Mouse (Mus musculus) hindbrain, embryonic 16.5 days (tissue): ENCODE results near the gene Gm42417. TPM values are rescaled to one million over a fixed set of nuclear protein-coding genes. Genes with fewer than 3 reads are reported as not detected.
"Not testable (repeated sequence)": the region's sequence is repeated elsewhere in the genome, so short reads cannot be mapped to it uniquely, and the experiment has no call there.

Source experiments
- ATAC-seq: fragments of 200-750 bp; cut with Nextera tagmentation; 2 replicates; pipeline ENCODE4 v1.8.0; 2017; ENCODE audit warnings: moderate TSS enrichment, moderate library complexity
- H3K27ac ChIP-seq: fragments of 300-500 bp; sonication (generic); 2 replicates; pipeline ENCODE4 v1.5.1; 2014; ENCODE audit warnings: low read depth, mild to moderate bottlenecking, control low read depth, low read length, moderate library complexity
- H3K27me3 ChIP-seq: fragments of 300-500 bp; sonication (generic); replicated peaks from 2 replicates; pipeline ENCODE4 v1.6.1; 2014; ENCODE audit warnings: low read length; ENCODE audit not compliant: control insufficient read depth, insufficient read depth
- H3K36me3 ChIP-seq: fragments of 300-500 bp; sonication (generic); 2 replicates; pipeline ENCODE4 v1.6.1; 2014; ENCODE audit warnings: mild to moderate bottlenecking, low read length, moderate library complexity, mixed read lengths; ENCODE audit not compliant: control insufficient read depth, insufficient read depth
- H3K4me1 ChIP-seq: fragments of 300-500 bp; sonication (generic); 2 replicates; pipeline ENCODE4 v1.6.1; 2014; ENCODE audit warnings: low read depth, low read length; ENCODE audit not compliant: control insufficient read depth, insufficient read depth
- H3K4me2 ChIP-seq: fragments of 300-500 bp; sonication (generic); 2 replicates; pipeline ENCODE4 v1.6.1; 2014; ENCODE audit warnings: mild to moderate bottlenecking, low read length, control low read depth, moderate library complexity
- H3K4me3 ChIP-seq: fragments of 300-500 bp; sonication (generic); 2 replicates; pipeline ENCODE4 v1.5.1; 2014; ENCODE audit warnings: mild to moderate bottlenecking, low read length, control low read depth, moderate library complexity
- H3K9ac ChIP-seq: fragments of 300-500 bp; sonication (generic); 2 replicates; pipeline ENCODE4 v1.6.1; 2014; ENCODE audit warnings: low read depth, mild to moderate bottlenecking, control low read depth, low read length, moderate library complexity
- H3K9me3 ChIP-seq: fragments of 300-500 bp; sonication (generic); 2 replicates; pipeline ENCODE4 v1.6.1; 2014; ENCODE audit warnings: mild to moderate bottlenecking, low read length, moderate library complexity; ENCODE audit not compliant: control insufficient read depth
- WGBS: fragments of 180-500 bp; shearing (Covaris S2); extraction: QIAGEN DNeasy Blood & Tissue Kit; methylation state at CpG from one replicate; pipeline ENCODE4 v1.1.7; 2014; 5-methylcytosine and 5-hydroxymethylcytosine counted together
- polyA plus RNA-seq: library from polyadenylated mRNA; unstranded; fragments of >200 nt; fragmentation: Nextera tagmentation; extraction: Ambion mirVana; gene quantifications from 2 replicates; pipeline ENCODE4 v1.2.1, GENCODE M21; 2015

Gene Gm42417
- polyA plus RNA-seq, 1 experiment from 2014 or later: 0.30 TPM

DNA sequence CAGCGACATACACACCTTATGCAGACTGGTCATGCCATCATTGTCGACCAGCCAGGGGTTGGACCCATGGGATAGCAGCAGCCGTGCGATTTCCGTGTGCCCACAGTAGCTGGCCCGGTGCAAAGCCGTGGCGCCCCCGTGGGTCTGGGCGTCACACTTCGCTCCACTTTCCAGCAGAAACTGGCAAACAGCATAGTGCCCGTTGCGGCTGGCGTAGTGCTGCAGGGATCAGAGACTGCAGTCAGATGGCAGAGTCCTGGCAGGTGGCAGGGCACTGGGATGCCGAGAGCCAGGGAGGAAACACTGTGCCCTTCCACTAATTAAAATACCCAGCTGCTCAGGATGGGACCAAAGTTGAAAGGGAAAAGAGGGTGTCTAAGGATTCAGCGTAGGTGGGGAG lies 2.6 kb upstream of the Gm42417 start:
- no peak for ATAC-seq
- H3K36me3 ChIP-seq: peaks cover 15% of the 10 kb centered on the region
- no peak overlapping the region for H3K27ac ChIP-seq
- no peak overlapping the region for H3K4me3 ChIP-seq
- no peak overlapping the region for H3K9ac ChIP-seq
- H3K4me1 ChIP-seq: peaks cover 9% of the 10 kb centered on the region
- WGBS: 88% methylated on average over 16 of the region's 16 CpGs
- no peak overlapping the region for H3K4me2 ChIP-seq
- no peaks in the 10 kb centered on the region for H3K9me3 ChIP-seq
- H3K27me3 ChIP-seq: no peaks in the 10 kb centered on the region

DNA sequence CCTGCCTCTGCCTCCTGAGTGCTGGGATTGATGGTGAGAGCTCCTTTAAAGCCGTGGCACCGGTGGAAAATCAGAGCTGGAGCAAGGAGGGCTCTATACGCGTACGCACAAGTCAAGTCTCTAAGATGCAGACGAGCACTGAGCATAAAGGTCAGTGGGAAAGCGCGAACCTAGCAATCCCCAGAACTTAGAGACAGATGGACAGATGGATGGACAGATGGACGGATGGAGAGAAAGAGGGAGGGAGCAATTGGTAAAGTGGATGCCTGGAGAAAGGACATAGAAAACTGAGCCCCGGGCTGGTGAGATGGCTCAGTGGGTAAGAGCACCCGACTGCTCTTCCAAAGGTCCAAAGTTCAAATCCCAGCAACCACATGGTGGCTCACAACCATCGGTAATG lies 1.6 kb upstream of the Gm42417 start:
- Histone ChIP-seq H3K27ac (no peak overlapping the region), H3K4me3 (no peak overlapping the region), H3K36me3 (peaks cover 15% of the 10 kb centered on the region), H3K9ac (no peak overlapping the region), H3K27me3 (no peaks in the 10 kb centered on the region), H3K9me3 (no peaks in the 10 kb centered on the region), H3K4me1 (peaks cover 7% of the 10 kb centered on the region; the same call in 1 of the 2 replicates), H3K4me2 (no peak overlapping the region)
- 92% methylated on average over 12 of the region's 12 CpGs for WGBS
- no peak for ATAC-seq

DNA sequence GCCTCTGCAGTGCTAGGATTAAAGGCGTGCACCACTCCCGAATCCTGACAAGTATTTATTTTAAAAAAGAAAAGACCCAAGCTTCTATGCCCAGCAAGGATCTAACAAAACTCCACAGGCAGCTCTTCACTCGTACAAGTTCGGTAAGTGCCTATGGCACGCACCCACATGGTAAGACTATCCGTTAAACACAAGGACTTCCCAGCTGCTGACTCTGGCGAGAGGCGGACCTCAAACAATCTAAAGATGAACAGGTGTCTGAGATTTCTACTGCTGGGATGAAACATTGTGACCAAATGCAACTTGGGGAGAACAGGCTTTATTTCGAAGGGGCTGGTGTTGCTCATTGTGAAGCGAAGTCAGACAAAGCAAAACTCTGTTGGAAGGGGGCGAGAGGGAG lies 903 bp upstream of the Gm42417 start:
- no peak overlapping the region for H3K4me2 ChIP-seq
- WGBS: 91% methylated on average over 11 of the region's 11 CpGs
- no peaks in the 10 kb centered on the region for H3K27me3 ChIP-seq
- no peak overlapping the region for H3K4me3 ChIP-seq
- peaks cover 15% of the 10 kb centered on the region for H3K36me3 ChIP-seq
- no peak overlapping the region for H3K27ac ChIP-seq
- no peak overlapping the region for H3K9ac ChIP-seq
- ATAC-seq: no peak
- H3K9me3 ChIP-seq: no peaks in the 10 kb centered on the region
- peaks cover 3% of the 10 kb centered on the region; the same call in 1 of the 2 replicates for H3K4me1 ChIP-seq

DNA sequence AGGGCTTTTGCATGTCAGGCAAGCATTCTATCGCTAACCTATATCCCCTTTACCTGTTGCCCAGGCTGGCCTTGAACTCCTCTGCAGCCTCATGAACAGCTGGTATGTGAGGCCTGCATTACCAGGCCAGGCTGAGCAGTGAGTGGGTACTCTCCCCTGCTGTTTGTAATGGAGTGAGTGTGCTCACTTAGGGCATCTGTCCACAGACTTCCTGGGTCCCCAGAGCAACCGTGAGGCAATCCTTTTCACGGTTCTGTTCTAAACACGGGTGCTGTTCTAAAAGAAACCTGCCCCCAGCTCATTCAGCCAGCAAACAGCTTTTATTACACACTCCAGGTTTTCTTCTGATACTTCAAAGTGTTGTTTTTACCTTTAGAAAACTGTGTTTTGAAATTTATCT lies 502 bp downstream of the Gm42417 start:
- 89% methylated on average over 4 of the region's 4 CpGs for WGBS
- H3K4me1 ChIP-seq: peaks cover 3% of the 10 kb centered on the region; the same call in 1 of the 2 replicates
- no peaks in the 10 kb centered on the region for H3K9me3 ChIP-seq
- no peak overlapping the region for H3K4me2 ChIP-seq
- H3K36me3 ChIP-seq: peaks cover 15% of the 10 kb centered on the region
- H3K4me3 ChIP-seq: no peak overlapping the region
- no peak for ATAC-seq
- H3K27me3 ChIP-seq: no peaks in the 10 kb centered on the region
- H3K27ac ChIP-seq: no peak overlapping the region
- H3K9ac ChIP-seq: no peak overlapping the region

DNA sequence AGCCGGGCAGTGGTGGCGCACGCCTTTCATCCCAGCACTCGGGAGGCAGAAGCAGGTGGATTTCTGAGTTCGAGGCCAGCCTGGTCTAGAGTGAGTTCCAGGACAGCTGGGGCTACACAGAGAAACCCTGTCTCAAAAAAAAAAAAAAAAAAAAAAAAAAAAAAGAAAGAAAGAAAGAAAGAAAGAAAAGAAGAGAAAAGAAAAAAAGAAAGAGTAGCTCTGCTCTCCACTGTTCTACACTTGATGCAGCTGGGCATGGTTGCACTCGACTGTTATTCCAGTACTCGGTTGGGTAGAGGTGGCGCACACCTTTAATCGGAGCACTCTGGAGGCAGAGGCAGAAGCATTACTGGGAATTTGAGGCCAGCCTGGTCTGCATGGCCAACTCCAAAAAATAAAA lies 2.4 kb downstream of the Gm42417 start, which contains the start of gene Ankrd23:
Ankrd23 (minus strand) TSS at position 101 of the 400 bp plus-strand sequence.
- H3K36me3 ChIP-seq: peaks cover 13% of the 10 kb centered on the region
- not testable (repeated sequence) for H3K4me2 ChIP-seq, ATAC-seq, H3K27me3 ChIP-seq, H3K27ac ChIP-seq, H3K4me1 ChIP-seq, H3K9ac ChIP-seq, H3K9me3 ChIP-seq, H3K4me3 ChIP-seq
- 93% methylated on average over 9 of the region's 9 CpGs for WGBS

DNA sequence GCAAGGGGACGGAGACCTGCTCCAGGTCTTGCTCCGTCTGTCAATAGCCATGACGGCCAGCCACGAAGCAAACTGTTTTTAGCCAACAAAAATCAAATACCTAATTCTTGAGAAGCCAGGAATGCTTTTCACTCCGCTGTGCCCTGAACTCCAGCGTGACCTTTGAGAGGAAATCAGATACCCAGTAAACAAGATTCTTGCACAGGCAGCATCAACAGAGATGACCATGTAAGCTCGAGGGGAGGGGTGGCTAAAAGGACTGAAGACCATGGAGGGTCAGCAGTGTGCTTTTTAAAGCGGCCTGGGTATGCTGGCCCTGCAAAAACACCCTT lies 2.9 kb downstream of the Gm42417 start:
- no peak for ATAC-seq
- Histone ChIP-seq H3K9ac (no peak overlapping the region), H3K4me3 (no peak overlapping the region), H3K27me3 (no peaks in the 10 kb centered on the region), H3K4me2 (no peak overlapping the region), H3K36me3 (peaks cover 10% of the 10 kb centered on the region), H3K27ac (no peak overlapping the region), H3K9me3 (no peaks in the 10 kb centered on the region), H3K4me1 (peaks cover 3% of the 10 kb centered on the region; the same call in 1 of the 2 replicates)
- 76% methylated on average over 8 of the region's 8 CpGs for WGBS

DNA sequence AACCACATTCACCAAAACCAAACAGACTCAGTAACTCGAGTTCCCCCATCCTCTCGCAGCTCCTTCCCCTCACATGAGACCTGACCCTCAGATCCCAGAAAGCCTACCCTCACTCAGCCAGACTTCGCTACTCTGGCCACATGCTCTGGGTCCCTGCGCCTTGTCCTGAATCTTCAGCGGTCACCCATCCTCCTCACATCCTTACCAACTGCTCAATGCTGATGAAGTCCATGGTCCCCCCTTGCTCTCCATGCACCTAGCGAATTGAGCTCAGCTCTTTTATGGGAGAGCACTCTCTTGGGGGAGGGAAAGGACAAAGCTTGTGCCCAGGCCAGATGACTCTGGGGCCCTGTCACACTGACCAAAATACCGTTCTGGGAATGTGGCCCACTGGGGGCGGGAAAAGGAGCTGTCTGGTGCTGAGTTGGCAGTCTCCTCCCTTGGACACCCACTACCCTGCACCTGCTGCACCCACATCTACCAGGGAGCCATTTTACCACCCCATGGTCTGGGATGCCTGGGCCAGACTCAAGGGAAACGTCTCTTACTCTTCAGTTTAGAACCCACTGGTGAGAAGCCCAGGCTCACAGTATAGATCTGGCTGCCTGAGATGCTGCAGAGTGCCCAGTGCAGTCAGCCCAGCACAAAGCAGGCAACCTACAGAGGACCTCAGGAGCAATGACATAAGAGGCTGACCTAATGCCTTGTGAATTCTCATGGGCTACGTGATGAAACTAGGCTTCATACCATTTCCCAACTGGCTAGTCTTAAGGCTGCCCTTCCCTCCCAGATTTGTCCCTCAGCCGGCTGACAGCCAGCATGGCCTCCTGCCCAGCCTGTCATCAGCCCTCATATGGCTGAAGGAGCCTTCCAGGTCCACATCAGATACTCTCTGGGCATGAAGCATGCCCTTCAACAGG lies 3.5 kb downstream of the Gm42417 start:
- Histone ChIP-seq H3K9me3 (no peaks in the 10 kb centered on the region), H3K4me2 (no peak overlapping the region), H3K9ac (no peak overlapping the region), H3K4me1 (peaks cover 3% of the 10 kb centered on the region; the same call in 1 of the 2 replicates), H3K36me3 (peaks cover 7% of the 10 kb centered on the region; the same call in 1 of the 2 replicates), H3K27me3 (no peaks in the 10 kb centered on the region), H3K4me3 (no peak overlapping the region), H3K27ac (no peak overlapping the region)
- 84% methylated on average over 11 of the region's 11 CpGs for WGBS
- no peak; the same call in 1 of the 2 replicates for ATAC-seq

DNA sequence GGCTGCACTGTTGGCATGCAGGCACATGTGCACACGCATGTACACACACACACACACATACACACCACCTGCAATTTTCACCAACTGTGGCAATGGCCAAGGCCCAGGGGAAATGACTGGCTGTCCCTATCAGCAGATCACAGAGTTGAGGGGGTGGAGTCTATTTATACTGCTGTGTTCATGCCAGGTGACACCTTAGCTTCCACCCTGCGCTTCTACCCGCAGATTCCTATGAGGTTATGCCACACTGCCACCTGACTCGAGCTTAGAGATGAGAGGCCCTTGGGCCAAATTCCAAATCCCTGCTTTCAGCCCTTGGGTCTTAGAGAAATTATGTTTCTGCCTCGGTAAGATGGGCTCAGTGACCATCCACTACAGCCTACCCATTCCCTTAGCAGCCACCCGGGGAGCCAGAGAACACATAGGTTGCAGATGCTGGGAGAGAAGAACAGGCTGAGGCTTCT lies 4.6 kb downstream of the Gm42417 start:
- Histone ChIP-seq H3K4me2 (no peak overlapping the region), H3K4me3 (no peak overlapping the region), H3K36me3 (peaks cover 3% of the 10 kb centered on the region; the same call in 1 of the 2 replicates), H3K4me1 (peaks cover 3% of the 10 kb centered on the region; the same call in 1 of the 2 replicates), H3K9ac (no peak overlapping the region), H3K27ac (no peak overlapping the region), H3K9me3 (no peaks in the 10 kb centered on the region), H3K27me3 (no peaks in the 10 kb centered on the region)
- WGBS: 88% methylated on average over 6 of the region's 6 CpGs
- no peak for ATAC-seq

DNA sequence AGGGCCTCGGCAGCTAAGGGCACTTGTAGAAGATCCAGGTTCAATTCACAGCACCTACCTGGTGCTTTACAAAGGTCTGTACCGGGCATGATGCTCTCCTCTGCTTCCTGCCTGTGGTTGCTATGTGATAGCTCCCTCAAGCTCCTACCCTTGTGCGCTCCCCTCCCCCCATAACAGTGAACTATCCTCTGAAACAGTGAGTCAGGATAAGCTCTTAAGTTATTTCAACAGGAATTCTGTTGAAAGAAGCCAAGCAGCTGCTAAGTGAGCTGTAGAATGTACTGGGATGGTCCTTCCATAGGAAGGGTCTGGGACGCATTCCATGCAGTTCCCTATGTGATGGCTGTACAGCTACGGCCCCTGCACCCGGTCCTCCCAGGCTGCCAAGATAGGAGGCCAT lies 5.7 kb downstream of the Gm42417 start:
- Histone ChIP-seq H3K4me3 (no peak overlapping the region), H3K9ac (no peak overlapping the region), H3K4me1 (peaks cover 3% of the 10 kb centered on the region; the same call in 1 of the 2 replicates), H3K4me2 (no peak overlapping the region), H3K9me3 (no peaks in the 10 kb centered on the region), H3K27ac (no peak overlapping the region), H3K27me3 (no peaks in the 10 kb centered on the region), H3K36me3 (no peaks in the 10 kb centered on the region)
- 83% methylated on average over 6 of the region's 6 CpGs for WGBS
- ATAC-seq: no peak
